Mouse (Mus musculus): Measurements from ENCODE around the gene AU040320.

GRCm38 (mm10) chr4:126839873-126840272 lies 86.5 kb downstream of the AU040320 start:
- peak; percentile 88 for TF ChIP-seq CTCF (IDR thresholded peaks at IDR 0.05; ENCODE audit: control insufficient read depth, insufficient read depth, low read length)
- TF ChIP-seq POLR2A (IDR thresholded peaks at IDR 0.05; ENCODE audit: borderline replicate concordance, control insufficient read depth, low read depth, low read length), result no peak
